Mouse (Mus musculus) MEL (cell line): ENCODE measurements around the gene Ovca2.

Experiments used
- CTCF ChIP-seq, 3 experiments: IDR thresholded peaks in 2 of 3; conservative IDR thresholded peaks in 1 of 3; 2 replicates each; pipeline ENCODE4 v1.5.1; 2011 to 2012; ENCODE audit warnings: low read length in 3 of 3, low read depth in 2 of 3, mild to moderate bottlenecking in 2 of 3, improper control_type of control experiment in 1 of 3, inconsistent platforms in 1 of 3, mixed read lengths in 1 of 3, moderate library complexity in 1 of 3; ENCODE audit not compliant: control insufficient read depth in 1 of 3, insufficient read depth in 1 of 3, poor library complexity in 1 of 3, severe bottlenecking in 1 of 3
- EP300 ChIP-seq, 2 experiments: IDR thresholded peaks; 2 replicates each; pipeline ENCODE4 v1.6.1; 2011; ENCODE audit warnings: improper control_type of control experiment in 2 of 2, low read length in 2 of 2, low read depth in 1 of 2, mild to moderate bottlenecking in 1 of 2
- GATA1 ChIP-seq: IDR thresholded peaks from 2 replicates; pipeline ENCODE4 v1.6.1; 2011; ENCODE audit warnings: low read depth, low read length, improper control_type of control experiment
- MAFK ChIP-seq: IDR thresholded peaks from 2 replicates; pipeline ENCODE4 v1.6.1; 2011; ENCODE audit warnings: low read depth, mild to moderate bottlenecking, low read length, improper control_type of control experiment, borderline replicate concordance
- SIN3A ChIP-seq: IDR thresholded peaks from 2 replicates; pipeline ENCODE4 v1.6.1; 2012; ENCODE audit warnings: low read length, improper control_type of control experiment, inconsistent platforms
- ZNF384 ChIP-seq: IDR thresholded peaks from 2 replicates; pipeline ENCODE4 v1.6.1; 2012; ENCODE audit warnings: low read depth, mild to moderate bottlenecking, inconsistent platforms, low read length, improper control_type of control experiment

- TF ChIP-seq EP300 (IDR thresholded peaks at IDR 0.05; ENCODE audit: low read depth in 1 of 2, low read length in 2 of 2) (no peak), ZNF384 (no peak), MAFK (no peak), CTCF (IDR thresholded peaks at IDR 0.05 in 2 of 3, conservative IDR thresholded peaks at IDR 0.05 in 1 of 3; ENCODE audit: control insufficient read depth in 1 of 3, insufficient read depth in 1 of 3, low read depth in 2 of 3, low read length in 3 of 3, poor library complexity in 1 of 3, severe bottlenecking in 1 of 3) (no peak), SIN3A (no peak), GATA1 (no peak)
These were observed 16.0 kb downstream of the Ovca2 start for GRCm38 (mm10) chr11:75162591-75163080.
